Mouse (Mus musculus): ENCODE results near the gene Gm20696.

- TF ChIP-seq HCFC1 (IDR thresholded peaks at IDR 0.05; ENCODE audit: borderline replicate concordance, insufficient read depth, low read length), result no peak
- no peak for TF ChIP-seq CHD2 (IDR thresholded peaks at IDR 0.05; ENCODE audit: low read depth, low read length)
- TF ChIP-seq ZNF384 (IDR thresholded peaks at IDR 0.05; ENCODE audit: low read depth, low read length), result no peak
- no peak for TF ChIP-seq MAFK (IDR thresholded peaks at IDR 0.05; ENCODE audit: insufficient read depth, low read depth, low read length)
- TF ChIP-seq ZC3H11A (IDR thresholded peaks at IDR 0.05; ENCODE audit: borderline replicate concordance, low read depth, low read length), result no peak
Measured at GRCm38 (mm10) chr6:99470906-99471305, 195.7 kb downstream of the Gm20696 start.
